In genomic region chr17:29263840-29264633, GRCm38 (mm10) we compare ENCODE assay signal across 8 mouse cellular contexts. TPM values are rescaled to one million over a fixed set of nuclear protein-coding genes. Genes with fewer than 3 reads are reported as not detected.
A peak's percentile ranks its signal among the peaks of the same experiment; 100 is the strongest.
DNase-seq lines count a peak whose midpoint lies in the region; ATAC-seq lines count a peak whose summit lies in the region.

TSS of gene Ppil1 (minus strand) at chr17:29264186.

- peak; percentile 54 for ATAC-seq in embryonic facial prominence, embryonic 11.5 days (replicated peaks; ENCODE audit: insufficient number of reproducible peaks, low FRiP score, low TSS enrichment, low read depth)
- peak; percentile 64; the same call in 1 of the 2 replicates for ATAC-seq in limb, embryonic 13.5 days (ENCODE audit: low FRiP score, low read depth)
- ATAC-seq in midbrain, embryonic 16.5 days = peak; percentile 62

- WGBS in embryonic facial prominence, embryonic 11.5 days = 6% methylated on average over 38 of the region's 38 CpGs
- 8% methylated on average over 38 of the region's 38 CpGs for WGBS in limb, embryonic 13.5 days
- 6% methylated on average over 38 of the region's 38 CpGs for WGBS in midbrain, embryonic 16.5 days

- peaks cover 7% of the 10 kb centered on the region for H3K4me1 ChIP-seq in embryonic facial prominence, embryonic 11.5 days (ENCODE audit: control insufficient read depth, insufficient read depth, low read length)
- H3K4me1 ChIP-seq in limb, embryonic 13.5 days = peaks cover 35% of the 10 kb centered on the region
- H3K4me1 ChIP-seq in midbrain, embryonic 16.5 days (ENCODE audit: control insufficient read depth, insufficient read depth, low read length) = peaks cover 28% of the 10 kb centered on the region

- H3K36me3 ChIP-seq in embryonic facial prominence, embryonic 11.5 days (replicated peaks; ENCODE audit: control insufficient read depth, insufficient read depth, low read depth, low read length) = no peaks in the 10 kb centered on the region; the same call in 1 of the 2 replicates
- H3K36me3 ChIP-seq in limb, embryonic 13.5 days = peaks cover 22% of the 10 kb centered on the region
- no peaks in the 10 kb centered on the region for H3K36me3 ChIP-seq in midbrain, embryonic 16.5 days (ENCODE audit: control insufficient read depth, insufficient read depth, low read length)

- no peaks in the 10 kb centered on the region for H3K27me3 ChIP-seq in embryonic facial prominence, embryonic 11.5 days (ENCODE audit: control insufficient read depth, insufficient read depth, low read length)
- no peaks in the 10 kb centered on the region for H3K27me3 ChIP-seq in limb, embryonic 13.5 days
- no peaks in the 10 kb centered on the region for H3K27me3 ChIP-seq in midbrain, embryonic 16.5 days (ENCODE audit: control insufficient read depth, insufficient read depth, low read depth, low read length)

- peak; percentile 90 for DNase-seq in 3134 (ENCODE audit: extremely low read depth, insufficient read length, low spot score)
- DNase-seq in adrenal gland, postnatal 14 days = peak; percentile 91
- peak; percentile 87 for DNase-seq in embryonic facial prominence, embryonic 11.5 days (ENCODE audit: low spot score)
- peak; percentile 99 for DNase-seq in heart, adult 11 months
- peak; percentile 91 for DNase-seq in kidney, adult 18-20 months
- DNase-seq in spleen, postnatal 10 days (ENCODE audit: low spot score in 2 of 2) = peak; percentile 83 to 86

- peak within 1 kb of the TSS; percentile 67 for H3K4me2 ChIP-seq in embryonic facial prominence, embryonic 11.5 days (ENCODE audit: low read depth, low read length)
- peak within 1 kb of the TSS; percentile 78 for H3K4me2 ChIP-seq in limb, embryonic 13.5 days (replicated peaks)
- H3K4me2 ChIP-seq in midbrain, embryonic 16.5 days (ENCODE audit: low read length) = peak within 1 kb of the TSS; percentile 68

- no peaks in the 10 kb centered on the region for H3K9me3 ChIP-seq in embryonic facial prominence, embryonic 11.5 days (replicated peaks; ENCODE audit: control insufficient read depth, low read length)
- no peaks in the 10 kb centered on the region for H3K9me3 ChIP-seq in limb, embryonic 13.5 days
- no peaks in the 10 kb centered on the region for H3K9me3 ChIP-seq in midbrain, embryonic 16.5 days (replicated peaks; ENCODE audit: control insufficient read depth, low read length, poor library complexity, severe bottlenecking)

- H3K4me3 ChIP-seq in embryonic facial prominence, embryonic 11.5 days (ENCODE audit: low read depth, low read length) = peak within 1 kb of the TSS; percentile 72
- peak within 1 kb of the TSS; percentile 76 for H3K4me3 ChIP-seq in limb, embryonic 13.5 days
- H3K4me3 ChIP-seq in midbrain, embryonic 16.5 days (ENCODE audit: low read depth, low read length) = peak within 1 kb of the TSS; percentile 88

- H3K9ac ChIP-seq in embryonic facial prominence, embryonic 11.5 days (replicated peaks; ENCODE audit: low read length) = peak within 1 kb of the TSS; percentile 64
- peak within 1 kb of the TSS; percentile 85 for H3K9ac ChIP-seq in limb, embryonic 13.5 days
- peak within 1 kb of the TSS; percentile 75 for H3K9ac ChIP-seq in midbrain, embryonic 16.5 days (ENCODE audit: low read depth, low read length)

- peak within 1 kb of the TSS; percentile 96 for H3K27ac ChIP-seq in embryonic facial prominence, embryonic 11.5 days (replicated peaks; ENCODE audit: low read depth, low read length)
- H3K27ac ChIP-seq in limb, embryonic 13.5 days = peak within 1 kb of the TSS; percentile 97
- peak within 1 kb of the TSS; percentile 93 for H3K27ac ChIP-seq in midbrain, embryonic 16.5 days (ENCODE audit: low read length)

RNA-seq across cellular contexts. Expression of gene Ppil1, which starts in this region (rescaled TPM):
- 26.0 and 26.4 TPM in 2 replicates for total RNA-seq in adrenal gland, postnatal 14 days (2021)
- polyA plus RNA-seq in embryonic facial prominence, embryonic 11.5 days (2014; fragmentation: Nextera tagmentation; extraction: Ambion mirVana) = 177 and 196 TPM in 2 replicates
- 155 and 162 TPM in 2 replicates for polyA plus RNA-seq in limb, embryonic 13.5 days (2015; fragmentation: Nextera tagmentation; extraction: Ambion mirVana)
- polyA plus RNA-seq in midbrain, embryonic 16.5 days (2015; fragmentation: Nextera tagmentation; extraction: Ambion mirVana) = 106 and 107 TPM in 2 replicates

Comparison
In these comparisons a context has a peak if more than half of its experiments do, and no peak if none do; other contexts are left out.
1. Peak in every context shown above with its lines: DNase-seq, ATAC-seq, H3K4me3 ChIP-seq and H3K27ac ChIP-seq.